Mouse (Mus musculus) embryonic facial prominence, embryonic 13.5 days (tissue): Measurements from ENCODE around the gene Pum1. TPM values are rescaled to one million over a fixed set of nuclear protein-coding genes. Genes with fewer than 3 reads are reported as not detected.

ENCODE experiments used
- polyA plus RNA-seq: library from polyadenylated mRNA; unstranded; fragments of >200 nt; fragmentation: Nextera tagmentation; extraction: Ambion mirVana; gene quantifications from 2 replicates; pipeline ENCODE4 v1.2.1, GENCODE M21; 2015

The Pum1 gene
- polyA plus RNA-seq, 1 experiment from 2014 or later, result 103 TPM

Other genes with a start within 250 kb of the Pum1 start
- 1.6 and 2.7 TPM in 2 replicates for gene Nkain1, start 89.1 kb upstream of the Pum1 start, polyA plus RNA-seq
- 32.7 and 34.6 TPM in 2 replicates for gene Sdc3, start 129.2 kb downstream of the Pum1 start, polyA plus RNA-seq
- gene Laptm5, start 249.8 kb downstream of the Pum1 start, polyA plus RNA-seq, result 27.9 and 28.6 TPM in 2 replicates